Mouse (Mus musculus) stomach, embryonic 15.5 days (tissue): ENCODE measurements around the gene Arpp21. TPM values are rescaled to one million over a fixed set of nuclear protein-coding genes. Genes with fewer than 3 reads are reported as not detected.

Experiments
- ATAC-seq: fragments of 200-750 bp; cut with Nextera tagmentation; 2 replicates; pipeline ENCODE4 v1.8.0; 2017; ENCODE audit warnings: low read depth, moderate number of reproducible peaks, moderate TSS enrichment; ENCODE audit not compliant: insufficient read depth, low FRiP score
- H3K27ac ChIP-seq: fragments of 300-500 bp; sonication (generic); 2 replicates; pipeline ENCODE4 v1.5.1; 2015; ENCODE audit warnings: mild to moderate bottlenecking, inconsistent platforms
- H3K27me3 ChIP-seq: fragments of 300-500 bp; sonication (generic); replicated peaks from 2 replicates; pipeline ENCODE4 v1.6.1; 2015; ENCODE audit warnings: inconsistent platforms
- H3K36me3 ChIP-seq: fragments of 300-500 bp; sonication (generic); 2 replicates; pipeline ENCODE4 v1.6.1; 2015; ENCODE audit warnings: inconsistent platforms
- H3K4me1 ChIP-seq: fragments of 300-500 bp; sonication (generic); 2 replicates; pipeline ENCODE4 v1.6.1; 2015; ENCODE audit warnings: inconsistent platforms
- H3K4me2 ChIP-seq: fragments of 300-500 bp; sonication (generic); 2 replicates; pipeline ENCODE4 v1.6.1; 2015; ENCODE audit warnings: mild to moderate bottlenecking, inconsistent platforms
- H3K4me3 ChIP-seq: fragments of 300-500 bp; sonication (generic); replicated peaks from 2 replicates; pipeline ENCODE4 v1.5.1; 2015; ENCODE audit warnings: inconsistent platforms
- H3K9ac ChIP-seq: fragments of 300-500 bp; sonication (generic); 2 replicates; pipeline ENCODE4 v1.6.1; 2015; ENCODE audit warnings: inconsistent platforms
- H3K9me3 ChIP-seq: fragments of 300-500 bp; sonication (generic); 2 replicates; pipeline ENCODE4 v1.6.1; 2016; ENCODE audit warnings: inconsistent platforms
- WGBS: fragments of 180-500 bp; shearing (Covaris S2); methylation state at CpG from one replicate; pipeline ENCODE4 v1.1.7; 2015; 5-methylcytosine and 5-hydroxymethylcytosine counted together
- polyA plus RNA-seq: library from polyadenylated mRNA; unstranded; fragments of >200 nt; fragmentation: Nextera tagmentation; extraction: Ambion mirVana; gene quantifications from 2 replicates; pipeline ENCODE4 v1.2.1, GENCODE M21; 2015

The Arpp21 gene
- polyA plus RNA-seq, 1 experiment from 2014 or later: 1.2 TPM

- H3K27me3 ChIP-seq: no peaks in the 10 kb centered on the region
- H3K9ac ChIP-seq: no peak overlapping the region
- WGBS: 74% methylated on average over 4 of the region's 4 CpGs
- no peaks in the 10 kb centered on the region for H3K4me1 ChIP-seq
- no peak overlapping the region for H3K27ac ChIP-seq
- H3K4me2 ChIP-seq: no peak overlapping the region
- H3K36me3 ChIP-seq: no peaks in the 10 kb centered on the region
- no peaks in the 10 kb centered on the region for H3K9me3 ChIP-seq
- no peak overlapping the region for H3K4me3 ChIP-seq
- ATAC-seq: no peak
These were observed 71.1 kb downstream of the Arpp21 start for GRCm38 (mm10) chr9:112164677-112165076.

GRCm38 (mm10) chr9:112160981-112161380 lies 74.8 kb downstream of the Arpp21 start:
- Histone ChIP-seq H3K4me3 (no peak overlapping the region), H3K9me3 (no peaks in the 10 kb centered on the region), H3K27ac (no peak overlapping the region), H3K36me3 (no peaks in the 10 kb centered on the region), H3K27me3 (no peaks in the 10 kb centered on the region), H3K4me1 (no peaks in the 10 kb centered on the region), H3K4me2 (no peak overlapping the region), H3K9ac (no peak overlapping the region)
- 74% methylated on average over 2 of the region's 2 CpGs for WGBS
- no peak for ATAC-seq

GRCm38 (mm10) chr9:112153972-112154371 lies 81.8 kb downstream of the Arpp21 start:
- Histone ChIP-seq H3K4me1 (no peaks in the 10 kb centered on the region), H3K4me3 (no peak overlapping the region), H3K27ac (no peak overlapping the region), H3K4me2 (no peak overlapping the region), H3K9ac (no peak overlapping the region), H3K9me3 (no peaks in the 10 kb centered on the region), H3K36me3 (no peaks in the 10 kb centered on the region), H3K27me3 (no peaks in the 10 kb centered on the region)
- no peak for ATAC-seq
- WGBS: 76% methylated on average over 5 of the region's 5 CpGs

GRCm38 (mm10) chr9:112152762-112153161 lies 83.0 kb downstream of the Arpp21 start:
- H3K4me3 ChIP-seq: no peak overlapping the region
- H3K4me1 ChIP-seq: no peaks in the 10 kb centered on the region
- 80% methylated on average over 2 of the region's 2 CpGs for WGBS
- no peaks in the 10 kb centered on the region for H3K27me3 ChIP-seq
- no peak for ATAC-seq
- H3K9ac ChIP-seq: no peak overlapping the region
- H3K36me3 ChIP-seq: no peaks in the 10 kb centered on the region
- H3K9me3 ChIP-seq: no peaks in the 10 kb centered on the region
- no peak overlapping the region for H3K4me2 ChIP-seq
- no peak overlapping the region for H3K27ac ChIP-seq

GRCm38 (mm10) chr9:112151177-112151576 lies 84.6 kb downstream of the Arpp21 start:
- H3K4me1 ChIP-seq: no peaks in the 10 kb centered on the region
- no peak overlapping the region for H3K4me2 ChIP-seq
- H3K36me3 ChIP-seq: no peaks in the 10 kb centered on the region
- ATAC-seq: no peak
- H3K9me3 ChIP-seq: no peaks in the 10 kb centered on the region
- no peak overlapping the region for H3K27ac ChIP-seq
- no peaks in the 10 kb centered on the region for H3K27me3 ChIP-seq
- H3K9ac ChIP-seq: no peak overlapping the region
- H3K4me3 ChIP-seq: no peak overlapping the region
- WGBS: 67% methylated on average over 5 of the region's 5 CpGs

GRCm38 (mm10) chr9:112140658-112141057 lies 95.1 kb downstream of the Arpp21 start:
- ATAC-seq: no peak

GRCm38 (mm10) chr9:112137820-112138219 lies 97.9 kb downstream of the Arpp21 start:
- Histone ChIP-seq H3K36me3 (no peaks in the 10 kb centered on the region), H3K9ac (no peak overlapping the region), H3K27me3 (no peaks in the 10 kb centered on the region), H3K27ac (no peak overlapping the region), H3K9me3 (no peaks in the 10 kb centered on the region), H3K4me1 (no peaks in the 10 kb centered on the region), H3K4me3 (no peak overlapping the region), H3K4me2 (no peak overlapping the region)
- no peak for ATAC-seq

More at GRCm38 (mm10) chr9:112140658-112141057, 95.1 kb downstream of the Arpp21 start:
- WGBS: 78% methylated on average over 8 of the region's 8 CpGs
- H3K4me2 ChIP-seq: no peak overlapping the region
- no peak overlapping the region for H3K4me3 ChIP-seq
- H3K27ac ChIP-seq: no peak overlapping the region
- no peaks in the 10 kb centered on the region for H3K36me3 ChIP-seq
- no peak overlapping the region for H3K9ac ChIP-seq
- H3K9me3 ChIP-seq: no peaks in the 10 kb centered on the region
- no peaks in the 10 kb centered on the region for H3K27me3 ChIP-seq
- H3K4me1 ChIP-seq: no peaks in the 10 kb centered on the region

- peak; percentile 63; the same call in 1 of the 2 replicates for ATAC-seq
- Histone ChIP-seq H3K36me3 (no peaks in the 10 kb centered on the region), H3K4me3 (no peak overlapping the region), H3K27me3 (no peaks in the 10 kb centered on the region), H3K9me3 (no peaks in the 10 kb centered on the region), H3K4me2 (no peak overlapping the region), H3K4me1 (no peaks in the 10 kb centered on the region), H3K27ac (no peak overlapping the region), H3K9ac (no peak overlapping the region)
- WGBS: 46% methylated on average over 3 of the region's 3 CpGs
These were observed 104.9 kb downstream of the Arpp21 start for GRCm38 (mm10) chr9:112130812-112131211.

- Histone ChIP-seq H3K9ac (no peak overlapping the region), H3K4me3 (no peak overlapping the region), H3K36me3 (no peaks in the 10 kb centered on the region), H3K27ac (no peak overlapping the region), H3K4me1 (no peaks in the 10 kb centered on the region), H3K4me2 (no peak overlapping the region), H3K27me3 (no peaks in the 10 kb centered on the region), H3K9me3 (no peaks in the 10 kb centered on the region)
- peak; percentile 43 for ATAC-seq
- WGBS: 30% methylated on average over 10 of the region's 10 CpGs
These were observed 111.1 kb downstream of the Arpp21 start for GRCm38 (mm10) chr9:112124667-112125066.

GRCm38 (mm10) chr9:112124184-112124583 lies 111.6 kb downstream of the Arpp21 start:
- Histone ChIP-seq H3K4me3 (no peak overlapping the region), H3K27ac (no peak overlapping the region), H3K9me3 (no peaks in the 10 kb centered on the region), H3K27me3 (no peaks in the 10 kb centered on the region; the same call in 1 of the 2 replicates), H3K4me1 (no peaks in the 10 kb centered on the region), H3K36me3 (no peaks in the 10 kb centered on the region), H3K4me2 (no peak overlapping the region), H3K9ac (no peak overlapping the region)
- 60% methylated on average over 4 of the region's 4 CpGs for WGBS
- no peak for ATAC-seq

GRCm38 (mm10) chr9:112123421-112123828 lies 112.3 kb downstream of the Arpp21 start:
- no peak for ATAC-seq
- Histone ChIP-seq H3K27ac (no peak overlapping the region), H3K4me3 (no peak overlapping the region), H3K9ac (no peak overlapping the region), H3K36me3 (no peaks in the 10 kb centered on the region), H3K27me3 (peaks cover 4% of the 10 kb centered on the region), H3K4me2 (no peak overlapping the region), H3K9me3 (no peaks in the 10 kb centered on the region), H3K4me1 (no peaks in the 10 kb centered on the region; the same call in 1 of the 2 replicates)
- 73% methylated on average over 6 of the region's 6 CpGs for WGBS

GRCm38 (mm10) chr9:112119535-112119934 lies 116.2 kb downstream of the Arpp21 start:
- ATAC-seq: no peak
- WGBS: 36% methylated on average over 3 of the region's 3 CpGs
- Histone ChIP-seq H3K9ac (no peak overlapping the region), H3K4me3 (no peak overlapping the region), H3K4me2 (no peak overlapping the region), H3K36me3 (no peaks in the 10 kb centered on the region), H3K27me3 (peaks cover 10% of the 10 kb centered on the region), H3K27ac (no peak overlapping the region), H3K4me1 (no peaks in the 10 kb centered on the region; the same call in 1 of the 2 replicates), H3K9me3 (no peaks in the 10 kb centered on the region)

GRCm38 (mm10) chr9:112119106-112119433 lies 116.7 kb downstream of the Arpp21 start:
- H3K27ac ChIP-seq: no peak overlapping the region
- H3K4me2 ChIP-seq: peak overlapping the region; percentile 54; the same call in 1 of the 2 replicates

More at GRCm38 (mm10) chr9:112119106-112119433, 116.7 kb downstream of the Arpp21 start:
- H3K9me3 ChIP-seq: no peaks in the 10 kb centered on the region
- H3K4me1 ChIP-seq: no peaks in the 10 kb centered on the region; the same call in 1 of the 2 replicates
- H3K36me3 ChIP-seq: no peaks in the 10 kb centered on the region
- peaks cover 10% of the 10 kb centered on the region for H3K27me3 ChIP-seq
- no peak for ATAC-seq
- peak overlapping the region; percentile 7; the same call in 1 of the 2 replicates for H3K4me3 ChIP-seq
- 17% methylated on average over 7 of the region's 7 CpGs for WGBS
- H3K9ac ChIP-seq: no peak overlapping the region
